Mouse (Mus musculus): ENCODE data around the gene Agtr2.
"Not testable (repeated sequence)": the region's sequence is repeated elsewhere in the genome, so short reads cannot be mapped to it uniquely, and the experiment has no call there.

Gene Agtr2

GRCm38 (mm10) chrX:21484414-21484813 is at the start of gene Agtr2:
Gene Agtr2 (plus strand): TSS chrX:21484544.
- DNase-seq (ENCODE audit: low spot score), result no peak

GRCm38 (mm10) chrX:21452519-21452918 is 31.8 kb upstream of the Agtr2 start:
- DNase-seq (ENCODE audit: low spot score), result no peak

DNA sequence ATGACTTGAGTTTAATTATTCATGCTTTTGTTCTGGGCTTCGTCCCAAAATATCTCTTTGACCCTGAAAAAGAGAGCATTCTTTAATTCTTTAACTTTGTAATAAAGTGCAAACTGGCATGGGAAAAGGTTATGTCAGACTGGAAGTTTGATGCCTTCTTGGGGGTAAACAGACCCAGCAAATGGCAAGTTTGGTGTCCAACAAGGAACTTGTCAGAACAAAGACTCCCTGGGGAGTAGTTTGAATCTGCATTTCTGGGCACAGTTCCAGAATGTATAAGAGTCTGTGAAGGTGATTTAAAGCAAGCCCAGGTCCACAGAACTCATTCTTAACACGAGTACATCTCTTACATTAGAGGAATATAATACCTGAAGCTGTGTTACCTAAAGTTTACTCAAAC is 3.8 kb downstream of the Agtr2 start:
- no peak for DNase-seq (ENCODE audit: low spot score)

DNA sequence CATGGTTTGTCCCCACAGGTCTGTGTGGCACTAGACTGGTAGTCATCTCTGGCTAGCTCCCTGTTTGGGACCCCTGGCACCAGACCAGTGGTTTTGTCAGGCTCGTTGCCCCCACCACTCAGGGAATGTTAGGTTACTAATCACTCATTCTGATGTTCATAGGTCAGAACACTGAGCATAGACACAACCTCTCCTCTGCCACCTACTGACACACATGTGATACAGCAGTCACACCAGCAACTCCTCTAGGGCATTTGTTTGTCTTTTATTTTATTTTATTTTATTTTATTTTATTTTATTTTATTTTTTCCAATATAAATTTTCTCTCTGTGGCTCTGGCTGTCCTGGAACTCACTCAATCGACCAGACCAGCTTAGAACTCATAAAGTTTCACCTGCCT is 15.9 kb downstream of the Agtr2 start:
- no peak for DNase-seq (ENCODE audit: low spot score)

DNA sequence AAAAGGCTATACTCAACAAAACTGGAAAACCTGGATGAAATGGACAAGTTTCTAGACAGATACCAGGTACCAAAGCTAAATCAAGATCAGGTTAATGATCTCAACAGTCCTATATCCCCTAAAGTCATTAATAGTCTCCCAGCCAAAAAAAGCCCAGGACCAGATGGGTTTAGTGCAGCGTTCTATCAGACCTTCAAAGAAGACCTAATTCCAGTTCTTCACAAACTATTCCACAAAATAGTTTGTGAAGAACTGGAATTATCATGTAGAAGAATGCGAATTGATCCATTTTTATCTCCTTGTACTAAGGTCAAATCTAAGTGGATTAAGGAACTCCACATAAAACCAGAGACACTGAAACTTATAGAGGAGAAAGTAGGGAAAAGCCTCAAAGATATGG is 23.0 kb downstream of the Agtr2 start:
- DNase-seq (ENCODE audit: low spot score), result not testable (repeated sequence)

GRCm38 (mm10) chrX:21522590-21522989 is 38.2 kb downstream of the Agtr2 start:
- no peak for DNase-seq (ENCODE audit: low spot score)

Measured in MN1 (cell line).